Mouse (Mus musculus) lung, adult 2 months (tissue): Measurements from ENCODE around the gene 4930558K02Rik.

Experiments
- CTCF ChIP-seq: fragments of 200-500 bp; IDR thresholded peaks from 2 replicates; pipeline ENCODE4 v1.5.1; 2011; ENCODE audit warnings: mild to moderate bottlenecking, low read length, control low read depth; ENCODE audit not compliant: insufficient read depth
- POLR2A ChIP-seq: fragments of 200-500 bp; IDR thresholded peaks from 2 replicates; pipeline ENCODE4 v1.6.1; 2011; ENCODE audit warnings: low read depth, mild to moderate bottlenecking, control low read depth, low read length, borderline replicate concordance; ENCODE audit errors: extremely low read depth

GRCm38 (mm10) chr1:161980046-161980445 lies 610 bp upstream of the 4930558K02Rik start:
- no peak for TF ChIP-seq CTCF
- TF ChIP-seq POLR2A, result no peak
